Comparison of ENCODE assay signal across 8 mouse cellular contexts in the genomic region with DNA sequence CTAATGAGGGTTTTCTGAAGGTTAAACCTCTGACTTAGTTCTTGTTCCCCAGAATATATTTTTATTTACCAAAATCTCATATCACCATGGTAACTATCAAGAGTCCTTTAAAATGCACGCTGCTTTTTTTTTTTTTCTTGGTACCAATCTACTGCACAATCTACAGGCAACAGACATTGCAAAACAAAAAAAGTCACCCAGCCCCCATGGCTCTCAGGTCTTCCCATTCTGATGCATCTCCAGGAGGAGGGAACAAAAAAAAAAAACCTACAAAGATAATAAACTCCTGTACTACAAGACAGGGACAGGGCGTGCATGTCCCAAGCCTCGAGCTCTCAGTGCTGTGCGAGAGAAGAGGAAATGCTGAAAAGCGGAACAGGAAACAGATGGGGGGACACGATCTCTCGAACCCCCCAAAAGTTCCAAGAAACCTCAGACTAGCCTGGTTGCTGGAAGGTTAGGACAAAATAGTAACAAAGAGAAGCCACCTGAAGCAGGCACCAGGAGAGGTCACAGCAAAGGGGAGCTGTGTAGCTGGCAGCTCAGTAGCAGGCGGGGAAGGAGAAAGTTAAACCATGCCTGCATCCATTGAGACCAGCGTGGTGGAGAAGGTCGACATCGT.
A peak's percentile ranks its signal among the peaks of the same experiment; 100 is the strongest.
DNase-seq lines count a peak whose midpoint lies in the region; ATAC-seq and TF ChIP-seq lines count a peak whose summit lies in the region.

No protein-coding gene starts in this region.

- H3K9me3 ChIP-seq in neural tube, embryonic 13.5 days = no peaks in the 10 kb centered on the region
- H3K9me3 ChIP-seq in stomach, postnatal 0 days (ENCODE audit: control insufficient read depth, low read length) = no peaks in the 10 kb centered on the region

- H3K27me3 ChIP-seq in neural tube, embryonic 13.5 days = no peaks in the 10 kb centered on the region
- H3K27me3 ChIP-seq in stomach, postnatal 0 days (ENCODE audit: control insufficient read depth, insufficient read depth, low read length) = no peaks in the 10 kb centered on the region

- no peak for TF ChIP-seq CTCF in stomach, postnatal 0 days (IDR thresholded peaks at IDR 0.05; ENCODE audit: low read depth)

- peak overlapping the region; percentile 39; the same call in 1 of the 2 replicates for H3K27ac ChIP-seq in neural tube, embryonic 13.5 days (replicated peaks)
- no peak overlapping the region for H3K27ac ChIP-seq in stomach, postnatal 0 days (replicated peaks)

- peak; percentile 13 for DNase-seq in CD4-positive, CD25-positive, alpha-beta regulatory T cell, adult 2 months (ENCODE audit: low read depth, low spot score)
- DNase-seq in neural tube, embryonic 10.5 days (ENCODE audit: extremely low spot score, low spot score) = no peak
- DNase-seq in liver = peak; percentile 42
- peak; percentile 23 for DNase-seq in thymus, postnatal 14 days
- no peak for DNase-seq in stomach, postnatal 0 days (ENCODE audit: low spot score)
- DNase-seq in right cerebral cortex, postnatal 4 days = no peak

- H3K9ac ChIP-seq in neural tube, embryonic 13.5 days = no peak overlapping the region
- no peak overlapping the region for H3K9ac ChIP-seq in stomach, postnatal 0 days (ENCODE audit: low read length)

- H3K36me3 ChIP-seq in neural tube, embryonic 13.5 days = no peaks in the 10 kb centered on the region
- H3K36me3 ChIP-seq in stomach, postnatal 0 days (ENCODE audit: control insufficient read depth, insufficient read depth, low read length) = no peaks in the 10 kb centered on the region

- H3K4me3 ChIP-seq in neural tube, embryonic 13.5 days = no peak overlapping the region
- no peak overlapping the region for H3K4me3 ChIP-seq in stomach, postnatal 0 days (ENCODE audit: low read depth, low read length)

- H3K4me1 ChIP-seq in neural tube, embryonic 13.5 days (replicated peaks) = no peaks in the 10 kb centered on the region
- no peaks in the 10 kb centered on the region for H3K4me1 ChIP-seq in stomach, postnatal 0 days (replicated peaks; ENCODE audit: control insufficient read depth, insufficient read depth)

- TF ChIP-seq EP300 in stomach, postnatal 0 days (optimal IDR thresholded peaks at IDR 0.05) = no peak

- 69% methylated on average over 11 of the region's 11 CpGs for WGBS in neural tube, embryonic 13.5 days
- 69% methylated on average over 11 of the region's 11 CpGs for WGBS in stomach, postnatal 0 days

- no peak for ATAC-seq in CD4-positive, CD25-positive, alpha-beta regulatory T cell, adult 4 months
- no peak for ATAC-seq in neural tube, embryonic 13.5 days (ENCODE audit: low read depth)
- ATAC-seq in stomach, postnatal 0 days (ENCODE audit: low FRiP score, low TSS enrichment) = no peak

- H3K4me2 ChIP-seq in neural tube, embryonic 13.5 days = no peak overlapping the region
- no peak overlapping the region for H3K4me2 ChIP-seq in stomach, postnatal 0 days (replicated peaks; ENCODE audit: low read depth)

Comparison
In these comparisons a context has a peak if more than half of its experiments do, and no peak if none do; other contexts are left out.
1. DNase-seq: peak in CD4-positive, CD25-positive, alpha-beta regulatory T cell, adult 2 months (single experiment), liver (single experiment) and thymus, postnatal 14 days (single experiment); none in neural tube, embryonic 10.5 days (single experiment), stomach, postnatal 0 days (single experiment) and right cerebral cortex, postnatal 4 days (single experiment).